Mouse (Mus musculus) cortical plate, adult 2 months (tissue): ENCODE measurements around the gene Cyp17a1.

Experiments
- CTCF ChIP-seq: fragments of 200-500 bp; IDR thresholded peaks from 2 replicates; pipeline ENCODE4 v1.5.1; 2011; ENCODE audit warnings: mild to moderate bottlenecking, control low read depth, low read length; ENCODE audit not compliant: insufficient read depth; ENCODE audit errors: extremely low read depth
- POLR2A ChIP-seq: fragments of 200-500 bp; IDR thresholded peaks from 2 replicates; pipeline ENCODE4 v1.6.1; 2011; ENCODE audit warnings: mild to moderate bottlenecking, low read length, control low read depth; ENCODE audit not compliant: insufficient read depth; ENCODE audit errors: extremely low read depth

GRCm38 (mm10) chr19:46629807-46630206 lies 43.2 kb downstream of the Cyp17a1 start:
- TF ChIP-seq POLR2A (no peak), CTCF (no peak)
